Mouse (Mus musculus): ENCODE results near the gene Dnah8. TPM values are rescaled to one million over a fixed set of nuclear protein-coding genes. Genes with fewer than 3 reads are reported as not detected.
"Not testable (repeated sequence)": the region's sequence is repeated elsewhere in the genome, so short reads cannot be mapped to it uniquely, and the experiment has no call there.

Dnah8 gene
- polyA plus RNA-seq, 1 experiment from 2014 or later = 4.1 TPM

- Histone ChIP-seq H3K27me3 (replicated peaks; ENCODE audit: control insufficient read depth, insufficient read depth, low read length) (no peaks in the 10 kb centered on the region), H3K27ac (replicated peaks; ENCODE audit: low read depth, low read length) (no peak overlapping the region), H3K4me1 (ENCODE audit: control insufficient read depth, insufficient read depth, low read length) (no peaks in the 10 kb centered on the region), H3K9me3 (ENCODE audit: control insufficient read depth, low read length) (no peaks in the 10 kb centered on the region), H3K36me3 (ENCODE audit: control insufficient read depth, insufficient read depth, low read length) (no peaks in the 10 kb centered on the region), H3K4me2 (ENCODE audit: low read depth, low read length) (no peak overlapping the region), H3K9ac (ENCODE audit: low read depth, low read length) (no peak overlapping the region), H3K4me3 (ENCODE audit: low read depth, low read length) (no peak overlapping the region)
- DNase-seq (ENCODE audit: low spot score) = no peak
- no peak for ATAC-seq (ENCODE audit: low read depth)
- 90% methylated on average over 3 of the region's 3 CpGs for WGBS
Measured at GRCm38 (mm10) chr17:30623200-30623599, 954 bp upstream of the Dnah8 start.

GRCm38 (mm10) chr17:30626719-30627118, 2.6 kb downstream of the Dnah8 start, which contains the start of gene Glo1:
Glo1 (minus strand) TSS chr17:30626871.
- H3K36me3 ChIP-seq (ENCODE audit: control insufficient read depth, insufficient read depth, low read length); H3K4me3 ChIP-seq (ENCODE audit: low read depth, low read length); H3K9ac ChIP-seq (ENCODE audit: low read depth, low read length); DNase-seq (ENCODE audit: low spot score); H3K4me2 ChIP-seq (ENCODE audit: low read depth, low read length); H3K27ac ChIP-seq (replicated peaks; ENCODE audit: low read depth, low read length); H3K27me3 ChIP-seq (replicated peaks; ENCODE audit: control insufficient read depth, insufficient read depth, low read length); H3K9me3 ChIP-seq (ENCODE audit: control insufficient read depth, low read length); ATAC-seq (ENCODE audit: low read depth); H3K4me1 ChIP-seq (ENCODE audit: control insufficient read depth, insufficient read depth, low read length): not testable (repeated sequence)
- WGBS = no CpG with 5 or more reads among the region's 20 CpGs

GRCm38 (mm10) chr17:30635367-30635766, 11.2 kb downstream of the Dnah8 start:
- H3K27me3 ChIP-seq (replicated peaks; ENCODE audit: control insufficient read depth, insufficient read depth, low read length) = no peaks in the 10 kb centered on the region
- no peak overlapping the region for H3K27ac ChIP-seq (replicated peaks; ENCODE audit: low read depth, low read length)
- peak; percentile 65 for DNase-seq (ENCODE audit: low spot score)
- H3K4me2 ChIP-seq (ENCODE audit: low read depth, low read length) = peak overlapping the region; percentile 45
- no peaks in the 10 kb centered on the region for H3K36me3 ChIP-seq (ENCODE audit: control insufficient read depth, insufficient read depth, low read length)
- no peaks in the 10 kb centered on the region for H3K4me1 ChIP-seq (ENCODE audit: control insufficient read depth, insufficient read depth, low read length)
- H3K9me3 ChIP-seq (ENCODE audit: control insufficient read depth, low read length) = no peaks in the 10 kb centered on the region
- 0 out of 2 replicates have a peak overlapping the region, but pooled peaks have one; percentile 45 for H3K9ac ChIP-seq (ENCODE audit: low read depth, low read length)
- peak overlapping the region; percentile 32 for H3K4me3 ChIP-seq (ENCODE audit: low read depth, low read length)
- 18% methylated on average over 16 of the region's 17 CpGs for WGBS
- ATAC-seq (ENCODE audit: low read depth) = peak; percentile 63

GRCm38 (mm10) chr17:30637714-30638113, 13.6 kb downstream of the Dnah8 start:
- no peaks in the 10 kb centered on the region for H3K27me3 ChIP-seq (replicated peaks; ENCODE audit: control insufficient read depth, insufficient read depth, low read length)
- H3K27ac ChIP-seq (replicated peaks; ENCODE audit: low read depth, low read length) = no peak overlapping the region

GRCm38 (mm10) chr17:30638996-30639395, 14.8 kb downstream of the Dnah8 start:
- WGBS = 69% methylated on average over 2 of the region's 2 CpGs
- ATAC-seq (ENCODE audit: low read depth) = no peak

More at GRCm38 (mm10) chr17:30637714-30638113, 13.6 kb downstream of the Dnah8 start:
- H3K4me2 ChIP-seq (ENCODE audit: low read depth, low read length) = no peak overlapping the region
- H3K9ac ChIP-seq (ENCODE audit: low read depth, low read length) = no peak overlapping the region
- 42% methylated on average over 1 of the region's 1 CpGs for WGBS
- H3K4me3 ChIP-seq (ENCODE audit: low read depth, low read length) = no peak overlapping the region
- ATAC-seq (ENCODE audit: low read depth) (no peak), DNase-seq (ENCODE audit: low spot score) (no peak)
- H3K9me3 ChIP-seq (ENCODE audit: control insufficient read depth, low read length) = no peaks in the 10 kb centered on the region
- H3K4me1 ChIP-seq (ENCODE audit: control insufficient read depth, insufficient read depth, low read length) = no peaks in the 10 kb centered on the region
- H3K36me3 ChIP-seq (ENCODE audit: control insufficient read depth, insufficient read depth, low read length) = no peaks in the 10 kb centered on the region

GRCm38 (mm10) chr17:30640896-30641295, 16.7 kb downstream of the Dnah8 start:
- Histone ChIP-seq H3K9ac (ENCODE audit: low read depth, low read length) (no peak overlapping the region), H3K27me3 (replicated peaks; ENCODE audit: control insufficient read depth, insufficient read depth, low read length) (no peaks in the 10 kb centered on the region), H3K36me3 (ENCODE audit: control insufficient read depth, insufficient read depth, low read length) (no peaks in the 10 kb centered on the region), H3K4me1 (ENCODE audit: control insufficient read depth, insufficient read depth, low read length) (no peaks in the 10 kb centered on the region), H3K4me2 (ENCODE audit: low read depth, low read length) (no peak overlapping the region), H3K4me3 (ENCODE audit: low read depth, low read length) (no peak overlapping the region), H3K27ac (replicated peaks; ENCODE audit: low read depth, low read length) (no peak overlapping the region), H3K9me3 (ENCODE audit: control insufficient read depth, low read length) (no peaks in the 10 kb centered on the region)
- DNase-seq (ENCODE audit: low spot score) = no peak
- WGBS = 91% methylated on average over 5 of the region's 5 CpGs
- no peak for ATAC-seq (ENCODE audit: low read depth)

More at GRCm38 (mm10) chr17:30638996-30639395, 14.8 kb downstream of the Dnah8 start:
- Histone ChIP-seq H3K27me3 (replicated peaks; ENCODE audit: control insufficient read depth, insufficient read depth, low read length) (no peaks in the 10 kb centered on the region), H3K4me3 (ENCODE audit: low read depth, low read length) (no peak overlapping the region), H3K9me3 (ENCODE audit: control insufficient read depth, low read length) (no peaks in the 10 kb centered on the region), H3K9ac (ENCODE audit: low read depth, low read length) (no peak overlapping the region), H3K36me3 (ENCODE audit: control insufficient read depth, insufficient read depth, low read length) (no peaks in the 10 kb centered on the region), H3K27ac (replicated peaks; ENCODE audit: low read depth, low read length) (no peak overlapping the region), H3K4me2 (ENCODE audit: low read depth, low read length) (no peak overlapping the region), H3K4me1 (ENCODE audit: control insufficient read depth, insufficient read depth, low read length) (no peaks in the 10 kb centered on the region)
- DNase-seq (ENCODE audit: low spot score) = no peak

GRCm38 (mm10) chr17:30648770-30649169, 24.6 kb downstream of the Dnah8 start:
- no peak overlapping the region for H3K4me3 ChIP-seq (ENCODE audit: low read depth, low read length)
- no peaks in the 10 kb centered on the region for H3K4me1 ChIP-seq (ENCODE audit: control insufficient read depth, insufficient read depth, low read length)
- WGBS = 94% methylated on average over 3 of the region's 3 CpGs
- no peaks in the 10 kb centered on the region for H3K27me3 ChIP-seq (replicated peaks; ENCODE audit: control insufficient read depth, insufficient read depth, low read length)
- no peak overlapping the region for H3K9ac ChIP-seq (ENCODE audit: low read depth, low read length)
- no peaks in the 10 kb centered on the region for H3K36me3 ChIP-seq (ENCODE audit: control insufficient read depth, insufficient read depth, low read length)
- DNase-seq (ENCODE audit: low spot score) = no peak
- H3K4me2 ChIP-seq (ENCODE audit: low read depth, low read length) = no peak overlapping the region
- H3K9me3 ChIP-seq (ENCODE audit: control insufficient read depth, low read length) = peaks cover 11% of the 10 kb centered on the region; the same call in 1 of the 2 replicates
- ATAC-seq (ENCODE audit: low read depth) = no peak
- H3K27ac ChIP-seq (replicated peaks; ENCODE audit: low read depth, low read length) = no peak overlapping the region

- Histone ChIP-seq H3K4me1 (ENCODE audit: control insufficient read depth, insufficient read depth, low read length) (no peaks in the 10 kb centered on the region), H3K9ac (ENCODE audit: low read depth, low read length) (no peak overlapping the region), H3K4me3 (ENCODE audit: low read depth, low read length) (no peak overlapping the region), H3K9me3 (ENCODE audit: control insufficient read depth, low read length) (peaks cover 11% of the 10 kb centered on the region; the same call in 1 of the 2 replicates), H3K27ac (replicated peaks; ENCODE audit: low read depth, low read length) (no peak overlapping the region), H3K27me3 (replicated peaks; ENCODE audit: control insufficient read depth, insufficient read depth, low read length) (no peaks in the 10 kb centered on the region), H3K36me3 (ENCODE audit: control insufficient read depth, insufficient read depth, low read length) (no peaks in the 10 kb centered on the region), H3K4me2 (ENCODE audit: low read depth, low read length) (no peak overlapping the region)
- DNase-seq (ENCODE audit: low spot score) (no peak), ATAC-seq (ENCODE audit: low read depth) (no peak)
- WGBS = 94% methylated on average over 6 of the region's 6 CpGs
Measured at GRCm38 (mm10) chr17:30653010-30653409, 28.9 kb downstream of the Dnah8 start.

GRCm38 (mm10) chr17:30657530-30658151, 33.5 kb downstream of the Dnah8 start:
- DNase-seq (ENCODE audit: low spot score) = no peak
- Histone ChIP-seq H3K4me1 (ENCODE audit: control insufficient read depth, insufficient read depth, low read length) (no peaks in the 10 kb centered on the region), H3K36me3 (ENCODE audit: control insufficient read depth, insufficient read depth, low read length) (no peaks in the 10 kb centered on the region), H3K4me2 (ENCODE audit: low read depth, low read length) (peak overlapping the region; percentile 54), H3K9me3 (ENCODE audit: control insufficient read depth, low read length) (peaks cover 6% of the 10 kb centered on the region; the same call in 1 of the 2 replicates), H3K4me3 (ENCODE audit: low read depth, low read length) (peak overlapping the region; percentile 40), H3K27me3 (replicated peaks; ENCODE audit: control insufficient read depth, insufficient read depth, low read length) (no peaks in the 10 kb centered on the region), H3K9ac (ENCODE audit: low read depth, low read length) (peak overlapping the region; percentile 54), H3K27ac (replicated peaks; ENCODE audit: low read depth, low read length) (peak overlapping the region; percentile 58)
- peak; percentile 30; the same call in 1 of the 2 replicates for ATAC-seq (ENCODE audit: low read depth)
- 49% methylated on average over 8 of the region's 8 CpGs for WGBS
